ENCODE assay signal across 8 mouse cellular contexts in the genomic region with DNA sequence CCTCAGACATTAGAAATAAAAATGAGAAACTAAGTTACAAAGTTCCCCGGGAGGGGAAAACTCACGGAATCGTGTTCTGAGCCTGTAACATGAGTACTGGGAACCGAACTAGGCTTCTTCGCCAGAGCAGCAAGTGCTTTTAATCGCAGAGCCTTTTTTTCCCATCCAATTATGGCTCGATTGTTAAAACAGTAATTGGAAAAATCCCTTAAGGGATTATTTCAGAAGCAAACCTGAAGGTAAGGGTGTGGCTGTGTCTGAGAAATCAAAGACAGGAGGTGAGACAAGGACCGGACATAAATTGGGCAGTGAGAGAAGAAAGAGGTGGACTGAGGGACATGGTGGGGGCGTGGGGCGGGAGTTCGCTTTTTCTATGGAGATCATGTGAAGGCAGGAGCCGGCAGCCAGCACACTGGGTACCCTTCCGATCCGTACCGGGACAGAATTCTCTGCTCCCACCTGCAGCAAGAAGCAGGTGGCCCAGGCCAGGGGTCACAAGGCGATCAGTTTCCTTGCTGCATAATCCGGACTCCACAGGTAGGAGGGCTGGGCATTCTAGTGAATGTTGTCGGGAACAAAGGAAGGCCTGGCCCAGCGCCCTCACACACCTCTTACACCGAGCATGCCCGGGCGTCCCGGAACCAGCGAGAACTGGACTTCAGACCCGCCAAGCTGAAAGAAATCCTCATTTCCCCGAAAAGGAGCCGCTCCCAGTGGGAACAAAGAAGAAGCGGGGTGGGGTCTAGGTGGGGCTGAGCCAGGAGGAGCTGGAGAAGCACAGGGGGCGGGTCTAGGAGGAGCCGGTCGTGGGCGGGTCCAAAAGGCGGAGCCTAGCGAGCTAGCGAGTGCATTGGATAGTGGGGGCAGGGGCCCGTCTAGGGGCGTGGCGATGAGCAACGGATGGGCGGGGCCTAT. TPM values are rescaled to one million over a fixed set of nuclear protein-coding genes. Genes with fewer than 3 reads are reported as not detected.
A peak's percentile ranks its signal among the peaks of the same experiment; 100 is the strongest.
DNase-seq lines count a peak whose midpoint lies in the region; ATAC-seq lines count a peak whose summit lies in the region.

No protein-coding gene starts in this region.

- peak; percentile 96 to 98 for DNase-seq in adrenal gland, adult (ENCODE audit: inconsistent age in 2 of 2, low spot score in 1 of 2)
- DNase-seq in embryo, embryonic 10 days (ENCODE audit: low spot score) = peak; percentile 98
- peak; percentile 88 for DNase-seq in gastrocnemius, postnatal 10 days
- DNase-seq in induced T-regulatory cell, adult 2 months (ENCODE audit: low read depth) = peak; percentile 95
- DNase-seq in left cerebral cortex, adult 8-10 months (ENCODE audit: low spot score in 2 of 2) = peak; percentile 70 to 85
- peak; percentile 91 for DNase-seq in right cerebral cortex, adult 18-20 months
- DNase-seq in urinary bladder, adult 2 months (ENCODE audit: low spot score) = peak; percentile 74

- peak; percentile 99 for ATAC-seq in megakaryocyte, adult 5-6 weeks (ENCODE audit: poor library complexity, severe bottlenecking)

RNA-seq across cellular contexts. Expression of a gene that starts 54.1 kb away (rescaled TPM):
- total RNA-seq in gastrocnemius, postnatal 10 days (2021) = 10 to 100 TPM; 14.3 to 15.8 TPM
- total RNA-seq in left cerebral cortex, adult 8-10 months (2022) = 10 to 100 TPM; 37.8 to 40.9 (median 39.0) TPM
- total RNA-seq in megakaryocyte, adult 5-6 weeks (2015) = not detected in 2 replicates
- not detected in 2 replicates for total RNA-seq in megakaryocyte, adult 5-6 weeks (2017)
- polyA plus RNA-seq in urinary bladder, adult 2 months (2012; rRNA removed) = 3.2 and 3.4 TPM in 2 replicates

Comparison
In these comparisons a context has a peak if more than half of its experiments do, and no peak if none do; other contexts are left out.
1. Peak in every context shown above with its lines: DNase-seq and ATAC-seq.
2. RNA of a gene that starts 54.1 kb away (total RNA-seq): 37.8 to 40.9 TPM in left cerebral cortex, adult 8-10 months and 14.3 to 15.8 TPM in gastrocnemius, postnatal 10 days; not detected in megakaryocyte, adult 5-6 weeks; every median in the first group is over 10 times any median in the second.